Mouse (Mus musculus) limb, embryonic 11.5 days (tissue): ENCODE results near the gene L3mbtl3. TPM values are rescaled to one million over a fixed set of nuclear protein-coding genes. Genes with fewer than 3 reads are reported as not detected.
A peak's percentile ranks its signal among the peaks of the same experiment; 100 is the strongest.

Source experiments
- ATAC-seq: fragments of 200-750 bp; cut with Nextera tagmentation; 2 replicates; pipeline ENCODE4 v1.8.0; 2017; ENCODE audit warnings: low read depth; ENCODE audit not compliant: insufficient number of reproducible peaks, low FRiP score, low TSS enrichment
- DNase-seq: peaks from one replicate; pipeline ENCODE4 v3.0.0-alpha.2; 2015; ENCODE audit warnings: low spot score
- H3K27ac ChIP-seq: fragments of 300-500 bp; sonication (generic); replicated peaks from 2 replicates; pipeline ENCODE4 v1.5.1; 2014; ENCODE audit warnings: low read depth, mild to moderate bottlenecking, low read length
- H3K27me3 ChIP-seq: fragments of 300-500 bp; sonication (generic); 2 replicates; pipeline ENCODE4 v1.6.1; 2014; ENCODE audit warnings: mild to moderate bottlenecking, low read length, mixed read lengths; ENCODE audit not compliant: control insufficient read depth, insufficient read depth
- H3K36me3 ChIP-seq: fragments of 300-500 bp; sonication (generic); 2 replicates; pipeline ENCODE4 v1.6.1; 2014; ENCODE audit warnings: mild to moderate bottlenecking, low read length, moderate library complexity, mixed read lengths; ENCODE audit not compliant: control insufficient read depth, insufficient read depth
- H3K4me1 ChIP-seq: fragments of 300-500 bp; sonication (generic); 2 replicates; pipeline ENCODE4 v1.6.1; 2014; ENCODE audit warnings: low read length, mixed read lengths; ENCODE audit not compliant: control insufficient read depth, insufficient read depth
- H3K4me2 ChIP-seq: fragments of 300-500 bp; sonication (generic); 2 replicates; pipeline ENCODE4 v1.6.1; 2014; ENCODE audit warnings: low read depth, mild to moderate bottlenecking, moderate library complexity; ENCODE audit not compliant: severe bottlenecking
- H3K4me3 ChIP-seq: fragments of 300-500 bp; sonication (generic); 2 replicates; pipeline ENCODE4 v1.5.1; 2014; ENCODE audit warnings: low read depth, low read length
- H3K9ac ChIP-seq: fragments of 300-500 bp; sonication (generic); 2 replicates; pipeline ENCODE4 v1.6.1; 2014; ENCODE audit warnings: mild to moderate bottlenecking, low read length
- H3K9me3 ChIP-seq: fragments of 300-500 bp; sonication (generic); 2 replicates; pipeline ENCODE4 v1.6.1; 2016; ENCODE audit warnings: low read length; ENCODE audit not compliant: control insufficient read depth
- WGBS: fragments of 180-500 bp; shearing (Covaris S2); extraction: QIAGEN DNeasy Blood & Tissue Kit; methylation state at CpG from one replicate; pipeline ENCODE4 v1.1.7; 2014; 5-methylcytosine and 5-hydroxymethylcytosine counted together
- polyA plus RNA-seq: library from polyadenylated mRNA; unstranded; fragments of >200 nt; fragmentation: Nextera tagmentation; extraction: Ambion mirVana; gene quantifications from 2 replicates; pipeline ENCODE4 v1.2.1, GENCODE M21; 2014

L3mbtl3 gene
- polyA plus RNA-seq, 1 experiment from 2014 or later, result 37.0 TPM

- Histone ChIP-seq H3K9ac (no peak overlapping the region), H3K27ac (no peak overlapping the region), H3K36me3 (peaks cover 7% of the 10 kb centered on the region), H3K4me2 (no peak overlapping the region), H3K4me3 (no peak overlapping the region), H3K4me1 (no peaks in the 10 kb centered on the region), H3K27me3 (no peaks in the 10 kb centered on the region), H3K9me3 (no peaks in the 10 kb centered on the region)
- ATAC-seq, result no peak
- DNase-seq, result no peak
- 90% methylated on average over 7 of the region's 7 CpGs for WGBS
Observed at GRCm38 (mm10) chr10:26297626-26298025, 78.1 kb downstream of the L3mbtl3 start.

GRCm38 (mm10) chr10:26297200-26297599 lies 78.6 kb downstream of the L3mbtl3 start:
- H3K27ac ChIP-seq, result no peak overlapping the region
- no peaks in the 10 kb centered on the region for H3K4me1 ChIP-seq
- H3K9ac ChIP-seq, result no peak overlapping the region
- ATAC-seq, result no peak
- peaks cover 7% of the 10 kb centered on the region for H3K36me3 ChIP-seq
- WGBS, result 90% methylated on average over 3 of the region's 3 CpGs
- H3K27me3 ChIP-seq, result no peaks in the 10 kb centered on the region
- no peak overlapping the region for H3K4me3 ChIP-seq
- H3K9me3 ChIP-seq, result no peaks in the 10 kb centered on the region
- no peak for DNase-seq
- no peak overlapping the region for H3K4me2 ChIP-seq

GRCm38 (mm10) chr10:26287136-26287535 lies 88.6 kb downstream of the L3mbtl3 start:
- Histone ChIP-seq H3K9me3 (no peaks in the 10 kb centered on the region), H3K27me3 (no peaks in the 10 kb centered on the region), H3K9ac (no peak overlapping the region), H3K4me2 (no peak overlapping the region), H3K36me3 (no peaks in the 10 kb centered on the region), H3K4me1 (no peaks in the 10 kb centered on the region), H3K4me3 (no peak overlapping the region), H3K27ac (no peak overlapping the region)
- DNase-seq, result no peak
- no peak for ATAC-seq
- WGBS, result 89% methylated on average over 7 of the region's 7 CpGs

GRCm38 (mm10) chr10:26280009-26280408 lies 95.8 kb downstream of the L3mbtl3 start:
- ATAC-seq (no peak), DNase-seq (peak; percentile 23)
- Histone ChIP-seq H3K4me1 (no peaks in the 10 kb centered on the region), H3K27me3 (no peaks in the 10 kb centered on the region), H3K4me2 (no peak overlapping the region), H3K4me3 (no peak overlapping the region), H3K36me3 (peaks cover 6% of the 10 kb centered on the region; the same call in 1 of the 2 replicates), H3K9me3 (no peaks in the 10 kb centered on the region), H3K27ac (no peak overlapping the region), H3K9ac (no peak overlapping the region)
- 68% methylated on average over 8 of the region's 8 CpGs for WGBS

- Histone ChIP-seq H3K4me1 (no peaks in the 10 kb centered on the region), H3K4me2 (no peak overlapping the region), H3K27ac (no peak overlapping the region), H3K36me3 (peaks cover 8% of the 10 kb centered on the region), H3K27me3 (no peaks in the 10 kb centered on the region), H3K9me3 (no peaks in the 10 kb centered on the region), H3K4me3 (no peak overlapping the region), H3K9ac (no peak overlapping the region)
- WGBS, result 95% methylated on average over 6 of the region's 6 CpGs
- DNase-seq (no peak), ATAC-seq (no peak)
Observed at GRCm38 (mm10) chr10:26275414-26275813, 100.4 kb downstream of the L3mbtl3 start.

- DNase-seq (no peak), ATAC-seq (no peak)
- Histone ChIP-seq H3K9me3 (no peaks in the 10 kb centered on the region), H3K4me3 (no peak overlapping the region), H3K9ac (no peak overlapping the region), H3K27me3 (no peaks in the 10 kb centered on the region), H3K4me1 (no peaks in the 10 kb centered on the region), H3K4me2 (no peak overlapping the region), H3K36me3 (no peaks in the 10 kb centered on the region), H3K27ac (no peak overlapping the region)
- 83% methylated on average over 3 of the region's 3 CpGs for WGBS
Observed at GRCm38 (mm10) chr10:26263744-26264459, 111.9 kb downstream of the L3mbtl3 start.

GRCm38 (mm10) chr10:26259908-26260307 lies 115.9 kb downstream of the L3mbtl3 start:
- 80% methylated on average over 4 of the region's 4 CpGs for WGBS
- Histone ChIP-seq H3K4me3 (no peak overlapping the region), H3K9ac (no peak overlapping the region), H3K4me1 (no peaks in the 10 kb centered on the region), H3K27ac (no peak overlapping the region), H3K27me3 (no peaks in the 10 kb centered on the region), H3K9me3 (no peaks in the 10 kb centered on the region), H3K4me2 (no peak overlapping the region), H3K36me3 (no peaks in the 10 kb centered on the region)
- DNase-seq, result no peak
- no peak for ATAC-seq

- ATAC-seq (no peak), DNase-seq (peak; percentile 5)
- Histone ChIP-seq H3K27ac (no peak overlapping the region), H3K4me3 (no peak overlapping the region), H3K27me3 (no peaks in the 10 kb centered on the region), H3K4me2 (no peak overlapping the region), H3K36me3 (no peaks in the 10 kb centered on the region), H3K9ac (no peak overlapping the region), H3K4me1 (no peaks in the 10 kb centered on the region), H3K9me3 (no peaks in the 10 kb centered on the region)
- 79% methylated on average over 7 of the region's 7 CpGs for WGBS
Observed at GRCm38 (mm10) chr10:26249426-26250165, 126.2 kb downstream of the L3mbtl3 start.
